Mouse (Mus musculus) monocyte, adult 2 months (primary cell): ENCODE results near the gene Rinl.

Experiments used
- DNase-seq, 2 experiments: peaks; one replicate each; pipeline ENCODE4 v3.0.0; 2022; ENCODE audit warnings: low spot score in 2 of 2, low read depth in 1 of 2

Gene Rinl

DNA sequence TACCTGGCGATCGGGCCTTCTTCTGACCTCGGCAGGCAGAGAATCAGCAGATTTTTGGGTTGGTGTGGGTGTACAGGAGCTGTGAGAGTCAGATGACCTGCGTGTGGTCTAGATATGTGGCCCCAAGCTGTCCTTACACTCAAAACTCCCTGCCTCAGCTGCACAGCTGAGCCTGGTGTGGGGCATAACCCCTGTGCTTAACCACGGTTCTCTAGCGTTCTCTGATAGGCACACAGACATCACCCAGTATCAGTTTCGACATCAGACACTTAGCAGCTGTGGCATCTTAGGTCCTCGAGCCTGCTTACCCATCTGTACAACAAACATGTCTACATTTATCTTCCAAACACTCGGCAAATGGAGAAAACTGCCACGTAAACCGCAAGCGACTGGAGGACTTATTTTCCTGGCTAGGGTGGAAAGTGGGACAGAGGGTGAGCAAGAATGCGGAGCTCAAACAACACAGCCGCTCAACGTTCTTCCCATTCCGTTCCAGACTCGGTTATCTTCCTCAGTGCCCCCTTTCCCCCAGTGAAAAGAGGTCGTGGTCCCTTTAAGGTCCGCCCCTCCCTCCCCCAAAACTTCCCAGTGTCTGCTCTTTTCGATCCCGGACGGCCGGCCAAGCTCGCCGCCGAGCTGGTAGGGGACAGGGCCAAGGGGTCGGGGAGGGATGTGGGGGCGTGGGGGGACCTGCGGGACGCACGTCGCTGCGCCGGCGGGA is 19.6 kb downstream of the Rinl start, which contains the start of gene Hnrnpl:
Gene Hnrnpl, plus strand, starts transcription at position 321 of the 721 bp plus-strand sequence.
- peak in 1 of 2 experiments; percentile 32 for DNase-seq

DNA sequence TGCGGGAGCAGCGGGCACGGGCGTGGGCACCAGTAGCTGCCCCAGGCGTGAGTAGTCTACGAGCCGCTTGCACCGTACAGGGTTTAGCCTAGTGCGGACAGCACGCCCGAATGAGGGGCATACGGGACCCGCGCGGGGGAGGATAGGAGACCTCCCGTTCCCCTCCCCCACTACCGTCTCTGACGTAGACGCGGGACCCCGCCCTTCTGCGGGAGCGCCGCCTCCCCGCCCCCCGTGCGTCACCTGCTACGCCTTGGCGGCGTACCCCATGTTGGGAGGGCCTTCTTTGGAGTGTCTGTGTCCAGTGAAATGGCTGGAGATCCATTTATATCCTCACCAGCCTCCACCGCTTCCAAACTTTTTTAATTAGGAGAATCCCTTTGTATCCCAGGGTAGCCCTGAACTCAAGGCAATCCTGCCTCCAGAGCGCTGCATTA is 20.2 kb downstream of the Rinl start:
- DNase-seq: peak; percentile 78 to 89

DNA sequence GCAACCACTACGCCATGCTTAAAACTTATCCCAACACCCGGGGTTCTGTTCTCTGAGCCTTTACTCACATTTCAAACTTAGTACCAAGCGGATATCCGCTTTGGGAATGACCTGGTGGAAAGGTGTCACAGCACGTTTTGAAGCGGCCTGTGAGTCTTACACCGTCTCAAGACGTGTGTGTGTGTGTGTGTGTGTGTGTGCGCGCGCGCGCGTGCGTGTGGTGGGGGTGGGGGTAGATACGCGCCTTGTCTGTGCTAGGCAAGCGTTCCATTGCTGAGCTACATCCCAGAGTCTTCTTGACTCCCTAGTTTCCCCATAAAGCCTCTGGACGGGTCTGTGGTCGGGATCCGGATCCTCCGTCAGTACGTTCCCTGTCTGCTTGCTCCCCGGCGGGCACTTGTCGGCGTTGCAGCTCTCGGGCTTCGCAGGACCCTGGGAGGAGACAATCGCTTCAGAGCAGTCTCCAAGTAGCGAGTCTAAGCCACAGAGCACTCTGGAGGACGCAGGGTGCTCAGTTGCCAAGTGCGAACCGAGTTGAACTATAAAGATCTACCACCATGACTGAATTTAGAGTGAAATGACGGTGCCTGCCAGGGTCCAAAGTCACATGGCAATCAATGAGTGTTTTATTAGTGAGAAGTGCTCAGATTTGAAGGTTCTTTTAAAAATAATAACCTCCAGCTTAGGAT is 20.8 kb downstream of the Rinl start:
- peak in 1 of 2 experiments; percentile 57 for DNase-seq

DNA sequence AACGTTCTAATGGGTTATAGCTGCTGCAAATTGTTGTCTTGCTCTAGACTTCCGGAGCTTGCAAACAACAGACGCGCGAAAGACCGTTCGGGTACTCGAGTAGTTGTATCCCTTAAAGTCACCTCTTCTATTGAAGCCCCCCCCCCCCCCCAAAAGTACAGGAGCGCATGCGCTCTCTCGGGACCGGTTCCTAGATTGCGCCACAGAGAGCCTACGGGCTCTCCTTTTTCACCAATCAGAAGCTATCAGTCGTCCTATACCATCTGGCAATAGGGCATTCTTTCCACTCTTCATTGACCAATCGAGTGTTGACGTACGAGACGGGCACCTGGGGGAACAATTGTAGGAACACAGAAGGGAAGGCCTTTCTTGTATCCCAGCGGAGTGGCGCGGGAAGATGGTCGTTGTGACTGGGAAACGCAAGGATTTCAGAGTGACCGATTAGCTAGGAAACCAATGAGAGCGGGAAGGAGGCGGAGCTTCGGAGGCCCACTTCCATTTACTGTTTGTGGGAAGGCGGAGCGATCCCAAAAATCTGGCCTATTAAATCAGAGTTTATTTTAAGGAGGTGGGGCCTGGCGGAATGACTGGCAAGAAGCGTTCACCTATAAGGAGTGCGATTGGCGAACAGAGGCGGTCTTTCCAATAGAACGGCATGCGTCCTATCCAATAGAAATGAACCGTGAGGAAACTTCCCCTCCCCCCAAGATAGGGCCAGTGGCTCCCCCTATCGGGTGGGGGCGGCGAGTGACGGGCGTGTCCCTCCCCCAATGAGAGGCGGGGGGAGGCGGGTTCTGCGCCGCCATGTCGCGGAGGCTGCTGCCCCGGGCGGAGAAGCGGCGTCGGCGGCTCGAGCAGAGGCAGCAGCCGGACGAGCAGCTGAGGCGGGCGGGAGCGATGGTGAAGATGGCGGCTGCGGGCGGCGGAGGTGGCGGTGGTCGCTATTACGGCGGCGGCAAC is 21.6 kb downstream of the Rinl start:
- peak; percentile 99 to 100 for DNase-seq

DNA sequence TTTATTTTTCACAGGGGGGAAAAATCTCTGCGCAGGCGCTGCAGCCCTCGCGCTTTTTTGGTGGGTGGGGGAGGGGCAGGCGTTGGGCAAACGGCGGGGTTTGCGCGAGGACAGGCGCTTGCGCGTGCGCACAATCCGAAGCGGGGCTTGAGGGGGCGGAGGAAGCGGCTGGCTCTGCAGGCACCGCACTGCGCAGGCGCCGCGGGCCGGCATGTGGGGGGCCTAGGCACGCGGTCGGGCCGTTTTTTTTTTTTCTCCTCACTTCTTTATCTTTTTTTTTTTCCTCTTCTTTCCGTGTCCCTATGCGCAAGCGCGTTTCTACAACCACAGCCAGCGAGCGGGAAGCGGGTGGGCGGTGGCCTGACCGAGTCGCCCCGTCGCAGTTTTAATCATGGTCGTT is 22.5 kb downstream of the Rinl start:
- DNase-seq: peak; percentile 52 to 75

DNA sequence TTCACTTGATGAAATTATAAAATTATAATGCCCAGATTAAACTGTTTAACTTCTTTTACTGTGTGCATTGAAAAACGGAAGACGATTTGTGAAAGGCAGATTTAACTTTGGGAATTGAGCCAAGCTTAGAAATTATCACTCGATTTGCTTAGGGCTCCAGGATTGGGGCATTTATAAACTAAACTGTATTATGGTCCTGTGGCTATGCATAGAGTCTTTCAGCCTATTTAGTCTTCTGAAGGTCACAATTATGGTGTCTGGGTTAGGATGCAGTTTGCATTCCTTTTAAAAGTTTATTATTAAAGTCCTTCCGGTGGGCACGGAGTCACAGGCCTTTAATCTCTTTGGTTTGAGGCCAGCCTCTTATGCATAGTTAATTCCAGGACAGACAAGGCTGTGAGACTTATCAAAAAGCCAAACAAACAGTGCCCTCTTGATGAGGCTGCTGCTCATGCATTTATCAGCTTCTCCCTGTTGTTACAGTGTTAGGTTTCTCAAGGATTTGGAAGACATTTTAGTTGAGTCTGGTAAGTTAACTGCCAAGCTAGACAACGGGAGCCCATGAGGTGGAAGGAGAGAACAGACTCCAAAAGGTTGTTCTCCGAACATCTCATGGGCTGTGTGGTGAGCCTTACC is 23.0 kb downstream of the Rinl start:
- no peak for DNase-seq

DNA sequence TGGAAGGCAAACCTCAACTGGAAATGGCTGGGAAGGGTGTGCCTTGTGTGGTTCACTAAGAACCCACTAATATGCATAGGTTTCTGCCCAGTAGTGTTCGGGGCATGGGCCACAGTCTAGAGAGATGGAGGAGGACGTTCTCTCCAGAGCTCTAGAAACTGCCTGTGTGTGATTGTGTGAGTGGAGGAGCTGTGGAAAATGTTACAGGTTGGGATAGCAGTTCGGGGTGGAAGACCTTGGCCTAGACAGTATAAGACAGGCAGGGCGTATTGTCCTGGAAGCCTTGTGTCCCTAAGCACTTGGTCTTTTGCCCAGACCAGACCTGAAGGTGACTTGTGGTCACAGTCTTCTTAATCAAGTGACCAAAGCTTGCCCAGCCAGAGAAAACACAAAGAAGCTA is 23.7 kb downstream of the Rinl start:
- DNase-seq: no peak

DNA sequence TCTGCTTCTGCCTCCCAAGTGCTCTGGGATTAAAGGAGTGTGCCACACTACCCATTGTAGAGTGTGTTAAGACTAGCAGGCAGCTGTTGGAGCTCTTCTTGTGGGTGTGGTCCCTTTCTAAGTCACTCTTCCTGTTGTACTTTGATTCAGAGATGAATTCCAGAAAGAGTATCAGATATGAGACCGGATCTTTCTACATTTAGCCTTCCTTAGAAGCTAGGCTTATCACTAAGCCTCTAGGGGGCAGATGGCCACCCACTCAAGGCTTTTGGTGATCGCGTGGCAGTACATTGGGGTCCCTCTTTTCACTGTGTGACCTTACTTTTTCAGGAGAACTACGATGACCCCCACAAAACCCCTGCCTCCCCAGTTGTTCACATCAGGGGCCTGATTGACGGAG is 24.2 kb downstream of the Rinl start:
- DNase-seq: no peak

DNA sequence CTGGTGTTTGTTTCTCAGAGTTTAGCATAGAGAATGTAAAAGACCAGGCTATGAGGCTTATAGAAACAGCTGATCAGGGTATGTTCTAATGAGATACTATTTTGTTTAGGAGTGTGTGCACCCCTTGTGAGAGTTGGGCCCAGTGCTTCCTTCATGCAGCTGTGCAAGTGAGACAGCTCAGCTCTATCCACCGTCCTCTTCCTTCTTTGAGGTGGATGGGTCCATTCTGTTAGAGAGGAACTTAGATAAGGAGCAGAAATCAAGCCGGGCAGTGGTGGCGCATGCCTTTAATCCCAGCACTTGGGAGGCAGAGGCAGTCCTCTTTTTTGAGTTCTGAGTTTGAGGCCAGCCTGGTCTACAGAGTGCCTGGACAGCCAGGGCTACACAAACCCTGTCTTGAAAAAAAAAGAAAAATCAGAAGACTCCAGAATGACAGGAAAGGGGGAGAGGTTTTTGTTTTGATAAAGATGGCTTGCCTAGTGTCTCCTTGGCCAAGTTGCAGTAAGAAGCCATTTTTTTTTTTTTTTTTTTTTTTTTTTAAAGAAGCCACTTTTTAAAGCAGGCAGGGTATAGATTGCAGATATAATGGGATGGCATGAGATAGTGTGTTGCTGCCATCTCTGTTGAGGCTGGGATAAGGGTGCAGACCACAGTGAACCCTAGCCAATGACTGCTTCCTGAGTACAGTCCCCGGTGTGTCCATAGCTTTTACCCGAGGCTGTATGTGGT is 25.7 kb downstream of the Rinl start:
- DNase-seq: no peak

DNA sequence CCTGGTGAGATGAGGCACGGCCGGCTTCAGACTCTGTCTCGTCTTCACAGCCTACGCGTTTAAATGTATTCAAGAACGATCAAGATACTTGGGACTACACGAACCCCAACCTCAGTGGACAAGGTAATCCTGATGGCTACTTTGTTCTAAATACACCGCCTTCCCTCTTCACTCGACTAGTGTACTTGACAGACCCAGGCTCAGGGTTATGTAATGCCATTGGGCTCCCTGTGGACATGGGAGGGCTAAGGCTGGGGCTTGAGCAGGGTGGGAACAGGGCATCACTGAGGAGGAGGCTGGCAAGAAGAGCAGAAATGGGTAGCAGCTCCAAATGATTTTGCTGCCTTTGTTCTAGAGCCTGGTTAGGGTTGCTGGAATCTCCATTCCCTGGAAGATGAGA is 26.5 kb downstream of the Rinl start:
- DNase-seq: no peak

DNA sequence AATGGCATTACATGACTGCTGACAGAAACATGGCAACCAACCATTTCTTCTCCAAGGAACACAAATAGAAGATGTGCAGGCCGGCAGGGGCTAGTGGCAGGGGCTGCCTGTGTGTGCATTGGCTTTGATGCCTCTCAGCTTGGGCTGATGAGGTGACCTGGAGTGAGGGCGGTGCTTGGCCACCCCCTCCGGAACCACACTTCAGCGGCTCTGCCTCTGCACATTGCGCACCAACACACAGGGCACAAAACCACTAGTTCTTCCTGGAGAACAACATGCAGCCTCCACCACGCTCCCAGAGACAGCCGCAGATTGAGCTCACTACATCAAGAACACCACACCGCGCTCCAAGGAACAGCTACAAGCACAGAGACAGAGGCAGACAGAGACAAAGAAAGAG is 27.4 kb downstream of the Rinl start:
- no peak for DNase-seq

DNA sequence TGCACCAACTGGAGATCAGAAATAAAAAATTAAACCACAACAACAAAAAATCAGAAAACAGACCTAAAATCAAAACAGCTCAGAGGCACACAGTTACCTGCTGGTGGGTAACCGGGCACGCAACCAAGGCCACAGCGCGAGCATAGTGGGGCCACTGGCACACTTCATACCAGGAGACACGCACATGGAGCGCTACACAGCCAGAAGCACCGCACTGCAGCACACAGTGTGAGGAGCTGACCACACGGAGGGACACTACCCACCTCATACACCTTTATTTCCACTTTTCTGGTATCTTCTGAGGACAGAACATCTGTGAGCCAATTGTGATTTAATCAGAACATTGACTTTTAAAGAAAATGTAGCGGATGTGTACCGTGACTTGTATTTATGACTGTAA is 28.2 kb downstream of the Rinl start:
- no peak for DNase-seq

DNA sequence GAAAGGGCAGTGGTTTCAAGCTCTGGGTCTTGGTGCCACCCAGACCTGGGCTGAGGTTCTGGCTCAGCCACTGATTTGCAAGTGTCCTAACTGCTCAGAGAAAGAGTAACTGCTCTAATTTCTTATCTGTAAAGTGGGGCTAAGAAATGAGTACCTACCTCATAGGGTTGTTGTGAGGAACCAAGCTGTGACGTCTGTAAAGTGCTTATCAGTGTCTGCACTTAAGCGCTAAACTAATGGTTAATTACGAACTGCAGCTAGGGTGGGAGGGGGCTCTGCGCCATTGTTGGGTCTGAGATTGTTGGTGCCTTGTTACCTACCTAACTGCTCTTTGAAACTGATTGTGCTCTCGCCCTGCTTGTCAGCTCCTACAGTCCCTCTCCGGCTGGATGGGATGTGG is 28.8 kb downstream of the Rinl start:
- DNase-seq: no peak

DNA sequence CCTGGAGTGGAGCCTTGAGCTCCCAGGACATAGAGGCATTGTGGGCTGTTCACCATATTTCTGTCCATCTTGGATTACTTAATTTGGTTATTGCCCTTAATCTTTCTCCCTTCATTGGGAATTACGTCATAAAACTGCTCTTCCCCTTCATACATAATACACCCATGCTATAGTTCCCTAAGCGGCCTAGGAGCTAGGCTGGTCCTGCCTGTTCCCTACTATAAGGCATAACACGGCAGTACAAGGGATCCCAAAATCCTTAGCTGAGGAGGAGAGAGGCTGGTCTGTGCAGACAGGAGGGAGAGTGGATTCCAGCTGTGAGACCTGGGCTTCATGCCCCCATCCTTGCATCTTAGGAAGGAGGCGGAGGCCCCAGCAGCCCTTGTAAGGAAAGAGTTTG is 29.2 kb downstream of the Rinl start:
- no peak for DNase-seq

DNA sequence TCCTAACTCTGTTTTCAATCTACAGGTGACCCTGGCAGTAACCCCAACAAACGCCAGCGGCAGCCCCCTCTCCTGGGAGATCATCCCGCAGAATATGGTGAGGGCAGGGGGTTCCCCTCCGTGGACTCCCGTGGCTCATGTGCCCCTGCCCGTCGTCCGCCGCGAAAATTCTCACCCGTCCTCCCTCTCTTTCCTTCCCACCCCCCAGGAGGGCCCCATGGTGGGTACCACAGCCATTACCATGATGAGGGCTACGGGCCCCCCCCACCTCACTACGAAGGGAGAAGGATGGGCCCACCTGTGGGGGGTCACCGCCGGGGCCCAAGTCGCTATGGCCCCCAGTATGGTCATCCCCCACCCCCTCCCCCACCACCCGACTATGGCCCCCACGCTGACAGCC is 29.7 kb downstream of the Rinl start:
- DNase-seq: no peak

DNA sequence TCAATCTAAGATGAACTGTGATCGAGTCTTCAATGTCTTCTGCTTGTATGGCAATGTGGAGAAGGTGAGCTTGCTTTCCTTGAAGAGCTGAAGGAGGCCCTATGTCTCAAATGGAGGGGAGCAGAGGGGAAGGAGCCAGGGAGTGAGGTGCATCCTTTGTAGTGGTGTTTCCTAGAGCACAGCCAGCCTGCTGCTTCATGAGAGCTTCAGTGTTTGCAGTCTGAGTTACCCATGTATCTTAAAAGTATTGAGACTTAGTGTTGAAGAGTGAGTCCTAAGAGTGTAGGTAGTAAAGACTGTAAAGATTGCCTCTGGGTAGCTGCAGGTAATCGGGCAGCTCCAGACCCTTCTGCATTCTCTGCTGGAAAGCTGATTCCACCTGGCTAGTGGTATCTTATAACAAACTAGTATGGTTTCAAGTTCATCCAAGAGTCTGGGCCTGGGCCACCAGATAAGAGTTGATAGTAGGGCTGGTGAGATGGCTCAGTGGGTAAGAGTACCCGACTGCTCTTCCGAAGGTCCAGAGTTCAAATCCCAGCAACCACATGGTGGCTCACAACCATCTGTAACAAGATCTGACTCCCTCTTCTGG is 30.2 kb downstream of the Rinl start:
- no peak for DNase-seq

DNA sequence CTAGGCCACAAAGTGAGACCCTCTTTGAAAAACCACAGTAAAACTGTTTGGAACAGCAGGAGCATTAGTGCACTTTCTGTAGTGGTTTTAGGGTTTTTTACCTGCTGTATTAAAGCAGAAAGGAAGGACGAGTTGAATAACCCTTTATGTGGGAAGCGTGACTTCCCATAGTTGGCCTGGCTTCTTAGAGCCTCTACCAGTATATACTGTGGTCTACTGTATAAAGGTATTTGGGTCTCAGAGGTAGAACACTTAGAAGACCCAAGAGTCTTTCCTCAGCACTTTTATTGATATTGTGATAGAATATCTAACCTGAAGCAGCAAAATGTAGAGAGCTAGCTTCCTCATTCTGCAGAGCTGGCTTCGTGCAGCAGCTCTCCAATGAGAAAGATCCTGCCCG is 30.8 kb downstream of the Rinl start:
- no peak for DNase-seq

DNA sequence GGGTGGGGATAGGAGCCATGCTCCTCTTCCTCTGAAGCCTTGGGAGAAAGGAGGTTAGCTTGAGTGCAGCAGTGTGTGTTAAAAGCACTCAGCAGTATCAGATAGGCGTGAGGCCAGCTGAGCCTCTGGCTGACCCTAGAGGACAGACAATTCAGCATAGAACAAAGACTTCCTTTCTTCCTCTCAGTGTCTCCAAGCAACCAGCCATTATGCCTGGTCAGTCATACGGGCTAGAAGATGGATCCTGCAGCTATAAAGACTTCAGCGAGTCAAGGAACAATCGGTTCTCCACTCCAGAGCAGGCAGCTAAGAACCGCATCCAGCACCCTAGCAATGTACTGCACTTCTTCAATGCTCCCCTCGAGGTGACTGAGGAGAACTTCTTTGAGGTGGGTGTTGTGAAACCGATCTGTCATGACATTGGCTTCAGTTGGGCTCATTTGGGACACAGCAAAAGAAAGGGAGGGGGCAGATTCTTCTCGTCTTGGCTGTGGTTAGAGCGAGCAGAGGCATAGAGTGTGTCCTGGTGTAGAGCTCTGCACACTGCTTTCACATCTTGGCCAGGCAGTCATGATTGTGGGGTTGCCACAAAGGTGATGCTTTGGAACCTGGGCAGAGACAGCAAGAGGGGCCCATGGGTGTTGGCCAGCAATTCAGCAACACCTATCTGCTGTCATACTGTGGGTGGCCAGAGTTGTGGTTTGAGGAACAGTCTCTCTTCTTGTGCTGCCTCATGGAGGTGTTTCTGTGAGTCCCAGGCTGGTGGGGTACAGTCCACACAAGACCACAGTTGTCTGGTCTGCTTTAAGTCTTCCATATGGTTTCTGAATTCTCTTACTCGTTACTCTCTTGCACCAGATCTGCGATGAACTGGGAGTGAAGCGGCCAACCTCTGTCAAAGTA is 31.8 kb downstream of the Rinl start:
- DNase-seq: no peak

DNA sequence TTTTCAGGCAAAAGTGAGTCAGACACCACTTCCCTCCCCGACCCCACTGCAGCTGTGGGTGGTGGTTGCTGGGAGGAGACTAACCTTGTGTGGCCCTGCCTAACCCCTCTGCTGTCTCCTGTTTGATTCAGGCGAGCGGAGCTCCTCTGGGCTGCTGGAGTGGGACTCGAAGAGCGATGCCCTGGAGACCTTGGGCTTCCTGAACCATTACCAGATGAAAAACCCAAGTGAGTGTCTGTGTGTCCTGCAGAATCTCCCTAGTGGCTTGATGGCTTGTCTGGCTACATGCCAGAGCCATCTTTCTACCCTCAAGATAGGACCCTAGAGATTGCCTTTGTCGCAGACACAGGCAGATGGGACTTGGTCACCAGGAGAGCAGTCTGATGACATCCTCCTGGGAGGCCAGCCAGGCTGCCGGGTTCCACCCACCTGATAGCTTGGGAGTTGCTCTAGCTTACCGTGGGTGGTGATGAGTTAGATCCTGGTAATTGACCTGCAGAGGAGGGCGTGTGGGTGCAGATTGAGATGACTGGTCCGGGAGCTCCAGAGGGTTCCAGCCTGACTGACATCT is 32.6 kb downstream of the Rinl start:
- no peak for DNase-seq
